Mouse (Mus musculus) urinary bladder, adult 2 months (tissue): ENCODE results near the gene Ndufaf5. TPM values are rescaled to one million over a fixed set of nuclear protein-coding genes. Genes with fewer than 3 reads are reported as not detected.
"Not testable (repeated sequence)": the region's sequence is repeated elsewhere in the genome, so short reads cannot be mapped to it uniquely, and the experiment has no call there.

Experiments
- DNase-seq: peaks from one replicate; pipeline ENCODE4 v3.0.0; 2022; ENCODE audit warnings: low spot score
- polyA plus RNA-seq: library from polyadenylated mRNA; depleted of rRNA; stranded (reverse); fragments of >200 nt; gene quantifications from 2 replicates; pipeline ENCODE4 v1.2.3, GENCODE M21; 2012; rRNA removed

The Ndufaf5 gene
- 13.5 and 14.3 TPM in 2 replicates for polyA plus RNA-seq

DNA sequence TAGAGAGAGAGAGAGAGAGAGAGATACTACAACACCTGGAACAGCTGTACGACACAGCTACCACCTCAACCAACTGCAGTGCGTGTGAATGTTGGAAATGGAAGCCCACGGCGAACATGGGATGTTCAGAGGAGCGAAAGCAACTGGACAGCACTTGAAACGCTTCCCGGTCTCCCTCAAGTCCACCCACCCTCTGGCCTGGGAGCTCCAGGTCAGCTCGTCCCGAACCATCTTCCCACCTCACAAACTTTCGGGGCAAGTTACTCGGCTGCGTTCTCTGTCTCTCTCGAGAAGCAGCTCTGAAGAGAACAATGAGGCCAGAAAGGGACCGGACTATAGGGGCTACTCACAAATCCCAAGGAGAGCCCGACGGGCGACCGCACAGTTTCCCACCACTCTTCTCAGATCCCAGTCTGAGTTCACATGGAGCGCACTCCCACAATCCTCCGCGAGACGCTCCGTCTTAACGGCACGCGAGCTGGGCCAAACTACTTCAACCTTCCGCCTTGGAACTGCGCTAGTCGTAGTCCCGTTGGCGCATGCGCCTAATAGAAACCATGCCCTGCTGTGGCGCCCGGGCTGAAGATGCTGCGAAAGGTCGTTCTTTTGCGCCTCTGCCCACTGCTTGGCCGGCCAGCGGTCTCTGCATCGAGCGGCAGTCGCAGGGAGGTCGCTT lies at the start of gene Ndufaf5, which contains the start of gene Esf1:
Ndufaf5 (plus strand) TSS at position 523 of the 676 bp plus-strand sequence.
Esf1 (minus strand) TSS at position 438 of the 676 bp plus-strand sequence.
- DNase-seq: peak; percentile 97

DNA sequence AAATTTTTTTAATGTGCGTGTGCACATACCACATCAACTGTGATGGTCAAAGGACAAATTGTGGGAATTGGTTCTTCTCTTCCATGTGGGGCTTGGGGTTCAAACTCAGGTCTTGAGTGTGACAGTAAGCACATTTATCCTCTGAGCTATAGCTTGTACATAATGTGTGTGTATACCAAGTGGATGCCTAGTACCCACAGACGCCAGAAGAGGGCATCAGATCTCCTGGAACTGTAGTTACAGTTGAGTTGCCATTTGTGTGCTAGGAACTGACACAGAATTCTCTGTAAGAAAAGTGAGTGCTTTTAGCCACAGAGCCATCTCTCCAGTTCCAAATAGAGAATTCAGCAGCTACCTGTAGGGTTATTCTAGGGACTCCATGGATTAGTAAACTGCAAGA lies 44.9 kb upstream of the Ndufaf5 start:
- DNase-seq: no peak

DNA sequence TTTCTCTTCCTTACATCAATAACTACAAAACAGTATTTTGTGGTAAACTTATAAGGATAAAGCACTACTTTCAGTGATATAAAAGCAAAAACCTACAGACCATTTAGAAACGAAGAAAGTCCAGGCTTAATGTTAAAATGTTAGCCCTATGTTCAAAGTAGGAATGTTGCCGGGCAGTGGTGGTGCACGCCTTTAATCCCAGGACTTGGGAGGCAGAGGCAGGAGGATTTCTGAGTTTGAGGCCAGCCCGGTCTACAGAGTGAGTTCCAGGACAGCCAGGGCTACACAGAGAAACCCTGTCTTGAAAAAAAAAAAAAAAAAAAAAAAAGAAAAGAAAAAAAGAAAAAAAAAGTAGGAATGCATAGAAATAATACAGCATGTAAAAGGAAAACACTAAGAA lies 18.7 kb upstream of the Ndufaf5 start, which contains the start of gene Gm17374:
Gm17374 (plus strand) TSS at position 301 of the 400 bp plus-strand sequence.
- not testable (repeated sequence) for DNase-seq

DNA sequence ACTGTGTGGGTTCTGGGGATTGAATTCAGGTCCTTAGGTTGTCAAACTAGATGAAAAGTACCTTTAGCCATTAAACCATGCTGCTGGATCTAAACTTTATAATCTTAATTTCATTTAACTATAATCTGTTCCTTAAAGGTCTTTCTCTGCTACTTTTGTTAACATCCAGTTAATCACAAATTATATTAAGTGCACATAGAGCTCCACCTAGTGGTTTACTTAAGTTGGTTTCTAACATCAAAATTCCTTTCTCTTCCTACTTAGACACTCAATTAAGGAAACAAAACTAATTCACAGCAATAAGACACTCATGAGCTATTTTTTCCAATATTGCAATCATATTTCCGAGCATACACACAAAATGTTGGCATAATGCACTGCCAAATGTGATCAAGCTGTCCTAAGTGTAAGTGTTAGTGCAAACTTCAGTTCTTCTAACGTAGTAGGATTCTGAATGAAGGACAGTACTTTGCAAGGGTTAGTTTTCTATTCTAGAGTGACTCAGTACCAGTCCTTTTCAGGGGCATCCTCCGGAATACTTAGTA lies 11.2 kb upstream of the Ndufaf5 start:
- DNase-seq: no peak

DNA sequence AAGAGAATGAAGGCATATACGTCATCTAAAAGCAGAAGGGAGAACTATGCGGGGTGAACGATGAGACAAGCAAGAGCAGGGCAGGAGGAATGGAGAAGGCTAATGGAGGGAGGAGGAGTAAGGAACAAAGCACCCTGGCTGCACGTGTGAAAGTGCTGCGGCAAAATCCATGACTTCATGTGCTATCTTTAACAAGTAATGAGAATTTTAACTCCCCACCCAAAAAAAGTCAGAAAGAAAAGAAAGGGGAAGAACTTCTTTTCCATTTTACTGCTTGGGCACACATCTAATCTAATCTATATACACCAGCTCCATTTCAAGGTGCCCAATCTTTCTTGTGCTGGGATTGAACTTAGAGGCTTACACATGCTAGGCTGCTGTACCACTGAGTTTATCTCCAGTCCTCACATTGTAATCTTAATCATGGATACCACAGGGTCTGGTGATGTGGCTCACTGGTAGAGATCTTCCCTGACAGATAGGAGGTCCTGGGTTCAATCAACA lies 7.0 kb upstream of the Ndufaf5 start:
- DNase-seq: no peak

DNA sequence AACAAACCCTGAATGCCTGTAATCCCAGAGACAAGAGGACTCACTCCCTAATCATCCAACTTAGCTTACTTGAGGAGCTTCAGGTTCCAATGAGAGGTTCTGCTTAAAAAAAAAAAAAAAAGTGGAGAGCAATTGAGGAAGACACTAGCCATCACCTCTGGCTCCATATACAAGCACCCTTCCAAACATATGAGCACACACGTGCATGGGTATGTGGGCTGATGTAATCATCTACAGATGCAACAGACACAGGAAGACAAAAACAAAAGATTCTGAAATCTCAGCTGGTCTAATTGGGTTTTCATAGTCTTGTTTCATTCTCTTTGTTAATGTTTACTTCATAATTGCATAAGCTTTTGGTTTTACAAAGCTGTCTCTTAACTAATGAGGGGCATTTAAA lies 1.4 kb upstream of the Ndufaf5 start:
- DNase-seq: no peak

DNA sequence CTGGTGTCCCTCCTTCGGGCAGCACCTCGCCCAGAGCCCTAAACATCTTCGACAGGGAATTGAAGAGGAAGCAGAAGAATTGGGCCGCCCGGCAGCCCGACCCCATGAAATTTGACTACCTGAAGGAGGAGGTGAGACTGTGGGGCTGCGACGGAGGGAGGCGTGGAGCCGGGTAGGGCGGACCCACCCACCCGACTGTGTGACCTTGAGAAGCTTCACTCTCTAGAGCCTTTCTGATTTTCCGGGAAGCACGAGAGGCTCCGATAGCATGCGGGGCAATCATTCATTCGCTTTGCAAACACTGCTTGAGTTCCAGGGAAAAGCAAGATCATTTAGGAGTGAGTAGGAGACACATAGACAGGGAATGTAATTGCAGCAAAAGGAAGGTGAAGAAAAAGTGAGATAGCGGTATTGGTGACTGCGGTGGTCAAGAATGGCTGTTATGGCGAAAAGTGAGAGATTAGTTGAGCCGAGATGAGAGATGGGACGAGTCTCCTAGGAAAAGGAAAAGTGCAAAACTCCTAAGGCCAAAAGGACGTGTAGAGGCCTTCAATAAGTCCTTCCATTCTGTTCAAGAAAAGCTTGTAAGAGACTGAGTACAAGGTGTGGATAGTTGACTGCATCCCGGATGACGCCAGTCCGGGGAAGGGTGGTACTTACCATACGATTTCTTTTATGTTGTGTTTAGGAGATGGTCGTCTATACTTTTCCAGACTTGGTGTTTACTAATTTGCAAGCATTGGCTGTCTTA lies 529 bp downstream of the Ndufaf5 start:
- no peak for DNase-seq

DNA sequence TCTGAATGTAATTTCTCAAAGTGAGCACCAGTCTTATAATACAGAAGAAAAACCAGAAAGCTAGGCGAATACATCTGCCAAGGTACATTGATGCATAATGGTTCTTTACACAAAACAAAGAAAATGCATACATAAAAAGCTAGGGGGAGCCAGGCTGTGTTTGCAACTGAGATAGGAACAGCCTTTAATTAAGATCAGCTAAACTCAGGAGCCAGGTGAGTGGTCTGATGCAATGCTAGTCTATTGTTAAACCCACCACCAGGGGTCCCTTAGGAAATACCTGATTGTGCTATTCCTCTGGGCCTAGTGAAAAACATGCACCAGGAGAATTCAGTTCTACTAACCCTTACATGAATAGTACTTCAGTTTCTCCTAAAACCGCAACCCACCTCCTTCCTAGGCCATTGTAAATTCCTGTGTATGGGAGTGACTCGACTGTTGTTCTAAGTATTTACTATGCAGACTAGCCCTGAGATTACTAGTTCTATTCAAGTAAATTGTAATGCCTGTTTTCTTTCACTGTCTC lies 15.3 kb downstream of the Ndufaf5 start:
- DNase-seq: not testable (repeated sequence)

DNA sequence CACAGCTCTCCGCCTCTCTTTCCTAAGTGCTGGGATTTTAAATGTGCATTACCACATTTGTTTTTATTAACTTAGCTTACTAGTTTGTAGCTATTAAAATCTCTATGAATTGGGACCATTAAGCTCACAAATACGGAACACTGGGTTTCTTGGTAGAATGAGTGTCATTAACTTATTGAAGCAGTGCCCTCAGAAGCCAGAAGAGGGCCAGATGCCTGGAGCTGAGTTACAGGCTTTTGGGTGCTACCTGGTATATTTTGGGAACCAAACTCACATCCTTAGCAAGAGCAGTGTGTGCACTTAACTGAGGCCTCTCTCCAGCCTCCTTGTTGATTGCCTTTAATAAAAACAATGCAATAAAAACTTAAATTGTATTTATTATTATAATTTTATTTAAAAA lies 30.3 kb downstream of the Ndufaf5 start:
- no peak for DNase-seq

DNA sequence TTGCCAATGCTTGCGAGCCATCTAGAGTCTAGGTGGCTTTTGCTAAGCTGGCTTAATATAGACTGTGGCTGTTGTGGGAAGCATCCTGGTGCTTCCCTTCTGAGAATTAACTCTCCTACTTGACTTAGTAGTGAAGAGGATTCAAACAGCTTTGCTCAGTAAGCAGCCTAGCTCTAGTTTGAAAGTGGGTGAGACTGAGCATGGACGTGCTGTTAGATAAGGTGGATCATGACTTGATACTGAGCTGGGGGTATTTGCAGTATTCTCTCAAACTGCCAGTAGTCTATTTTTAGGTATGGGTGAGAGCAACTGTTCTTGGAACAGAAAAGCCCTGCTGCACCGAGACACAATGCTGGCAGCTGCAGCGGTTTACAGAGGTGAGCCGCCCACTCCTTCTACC lies 32.1 kb downstream of the Ndufaf5 start:
- no peak for DNase-seq

DNA sequence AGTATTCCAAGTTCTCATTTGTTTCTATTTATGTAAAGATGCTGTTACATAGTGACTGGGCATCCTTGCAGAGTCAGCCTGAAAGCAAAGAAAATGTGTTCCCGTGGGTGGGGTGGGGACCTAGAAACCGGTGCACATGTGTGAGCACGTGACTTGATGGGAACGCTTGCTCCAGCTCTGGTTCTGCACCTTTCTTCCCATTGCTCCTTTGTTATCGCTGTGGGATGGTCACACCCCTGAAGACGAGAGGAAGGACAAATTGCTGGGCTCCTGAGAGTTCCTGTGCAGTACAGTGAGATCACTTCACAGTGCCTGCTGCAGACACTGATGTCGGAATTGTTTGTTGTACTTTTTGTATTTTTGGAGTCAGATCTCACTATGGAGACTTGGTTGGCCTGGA lies 33.3 kb downstream of the Ndufaf5 start:
- no peak for DNase-seq

DNA sequence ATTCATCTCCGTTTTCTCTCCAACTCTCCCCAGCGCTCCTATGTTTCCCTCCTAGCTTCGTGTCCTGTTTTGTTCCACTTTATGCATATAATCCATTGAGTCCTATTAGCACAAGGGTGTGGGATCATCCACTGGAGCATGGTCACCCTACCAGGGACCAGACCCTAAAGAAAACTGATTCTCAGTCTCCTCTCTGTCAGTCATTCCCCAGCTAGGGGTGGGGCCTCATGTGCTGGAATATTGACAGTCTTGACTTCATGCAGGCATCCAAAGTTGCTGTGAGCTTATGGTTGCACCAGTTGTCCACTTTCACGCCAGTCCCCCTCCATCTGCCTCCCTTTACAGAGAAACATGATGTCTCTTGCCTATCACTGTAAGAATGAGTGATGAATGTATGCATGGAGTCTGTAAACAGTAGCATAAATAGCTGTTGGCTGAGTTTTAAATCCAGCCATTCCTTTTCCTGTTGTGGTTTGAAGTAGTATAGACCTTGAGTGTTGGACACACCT lies 44.1 kb downstream of the Ndufaf5 start:
- no peak for DNase-seq

DNA sequence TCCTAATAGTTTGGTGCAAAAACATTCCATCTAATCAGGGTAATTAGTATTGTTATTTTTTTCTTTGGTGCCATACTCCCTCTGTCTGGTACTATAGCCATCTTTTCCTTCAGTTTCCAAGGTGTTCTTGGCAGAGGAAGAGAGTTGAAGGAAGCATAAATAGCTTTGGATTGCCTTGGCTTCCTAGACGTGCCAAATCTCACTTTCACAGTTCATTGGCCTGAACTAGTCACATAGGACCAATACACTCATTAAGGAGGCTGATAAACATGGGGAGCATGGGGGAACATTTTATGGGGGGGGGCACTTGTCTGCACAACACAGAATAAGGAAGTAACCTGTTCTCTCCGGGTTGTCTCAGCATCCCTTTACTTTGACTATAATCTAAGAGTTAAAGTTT lies 45.0 kb downstream of the Ndufaf5 start:
- DNase-seq: no peak

DNA sequence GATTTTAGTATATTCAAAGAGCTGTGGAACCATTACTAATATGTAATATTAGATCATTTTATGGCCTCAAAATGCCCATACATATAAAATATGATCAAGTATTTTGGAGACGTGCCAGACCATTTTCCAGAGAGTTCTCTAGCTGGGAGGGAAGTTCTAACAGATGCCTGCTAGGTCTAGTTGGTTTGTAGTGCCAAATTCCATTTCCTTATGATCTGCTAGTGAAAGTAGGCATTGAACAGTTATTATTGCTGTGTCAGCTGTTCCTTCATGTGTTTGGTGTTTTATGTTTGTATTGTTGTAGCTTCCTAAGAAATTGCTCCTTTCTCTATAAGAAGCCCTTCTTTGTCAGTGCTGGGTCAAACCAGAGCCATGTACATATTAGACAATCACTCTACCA lies 45.5 kb downstream of the Ndufaf5 start:
- DNase-seq: no peak

DNA sequence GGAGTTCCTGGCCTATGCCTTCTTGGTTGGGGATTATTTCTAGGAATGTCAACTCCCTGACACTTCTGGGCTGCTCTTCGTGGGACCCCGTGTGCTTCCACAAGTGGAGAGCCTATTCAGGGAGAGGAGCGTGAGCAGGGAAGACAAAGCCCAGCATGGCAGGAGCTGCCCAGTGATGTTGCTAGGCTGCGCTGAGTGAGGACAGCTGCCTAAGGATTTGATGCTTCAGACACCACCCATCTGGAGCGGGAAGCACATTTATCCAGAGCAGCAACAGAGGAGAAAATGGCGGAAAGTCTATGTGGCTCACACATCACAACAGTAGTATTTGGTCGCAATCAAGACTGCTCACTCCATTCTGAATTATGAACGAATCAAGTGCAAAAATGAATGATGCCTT lies 49.9 kb downstream of the Ndufaf5 start:
- DNase-seq: no peak

DNA sequence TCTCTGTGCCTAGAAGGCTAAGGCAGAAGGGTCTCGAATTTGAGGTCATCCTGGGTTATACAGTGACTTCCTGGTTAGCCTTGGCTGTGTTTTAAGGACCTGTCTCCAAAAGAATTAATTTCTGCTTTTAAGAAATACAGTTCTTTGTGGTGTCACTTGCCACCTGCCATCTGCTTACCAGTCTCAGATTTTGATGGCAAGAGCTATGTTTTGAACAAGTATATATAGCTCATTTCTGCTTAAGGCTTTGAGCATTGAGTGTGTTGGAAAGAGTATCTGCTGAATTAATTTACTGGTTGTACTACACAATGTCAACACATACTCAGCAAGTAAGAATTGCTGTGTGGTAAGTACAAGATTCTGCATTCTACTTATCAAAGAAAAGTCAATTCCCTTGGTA lies 59.8 kb downstream of the Ndufaf5 start:
- DNase-seq: no peak

DNA sequence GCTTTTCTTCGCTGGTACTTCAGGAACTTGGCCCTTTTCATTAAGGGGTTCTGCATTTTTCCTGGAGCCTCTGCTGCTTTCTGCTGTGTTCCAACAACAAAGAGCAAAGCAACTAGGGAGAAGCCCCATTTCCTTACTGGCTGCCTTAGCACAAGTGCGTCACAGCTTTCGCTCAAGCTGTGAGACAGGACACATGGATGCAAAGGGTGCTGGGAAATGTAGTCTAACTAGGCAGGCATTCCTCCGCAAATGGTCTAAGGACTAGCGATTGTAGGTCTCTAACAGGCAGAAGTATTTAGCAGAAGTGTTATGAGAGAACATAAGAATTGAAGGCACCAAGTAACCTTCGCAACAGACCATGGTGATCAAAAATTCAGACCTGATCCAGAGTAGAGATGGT lies 66.8 kb downstream of the Ndufaf5 start:
- DNase-seq: no peak

DNA sequence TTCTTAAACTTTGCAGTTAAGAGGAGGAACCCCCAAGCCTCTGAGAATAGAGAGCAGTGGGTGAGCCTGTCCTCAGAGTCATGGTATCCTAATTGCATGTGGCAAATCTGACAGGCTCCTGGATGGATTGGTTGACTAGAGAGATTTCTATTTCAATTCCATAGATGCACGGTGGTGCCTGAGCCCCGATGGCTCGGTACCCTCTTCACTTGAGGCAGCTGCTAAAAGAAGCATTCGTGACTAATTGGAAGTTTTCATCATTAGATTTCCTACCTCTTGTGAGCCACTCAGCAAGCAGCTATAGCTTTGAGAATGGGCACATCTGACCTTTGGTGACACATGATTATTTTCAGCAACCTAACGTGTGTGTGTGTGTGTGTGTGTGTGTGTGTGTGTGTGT lies 71.9 kb downstream of the Ndufaf5 start:
- DNase-seq: no peak

DNA sequence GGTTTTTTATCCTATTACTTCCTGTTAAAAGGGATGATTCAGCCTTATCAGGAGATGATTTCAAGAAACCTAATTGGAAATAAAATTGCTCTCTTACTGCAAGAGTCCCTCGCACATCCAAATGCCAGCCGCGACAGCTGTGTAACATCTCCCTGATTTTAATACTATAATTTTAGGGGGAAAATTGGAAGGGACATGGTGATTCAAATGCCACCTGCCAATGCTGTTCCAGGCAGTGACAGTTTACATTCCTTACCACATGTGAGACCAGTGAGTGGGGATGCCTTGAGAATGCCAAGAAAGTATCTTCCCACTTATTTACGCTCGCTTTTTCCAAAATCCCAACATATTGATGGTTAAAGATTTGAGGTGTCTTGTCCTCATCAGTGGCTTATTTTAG lies 72.7 kb downstream of the Ndufaf5 start:
- no peak for DNase-seq
